Mouse (Mus musculus): ENCODE measurements around the gene Adam19. TPM values are rescaled to one million over a fixed set of nuclear protein-coding genes. Genes with fewer than 3 reads are reported as not detected.

The Adam19 gene
- polyA plus RNA-seq, 1 experiment = 0.07 TPM

GRCm38 (mm10) chr11:46188283-46188682, 132.5 kb downstream of the Adam19 start:
- no peaks in the 10 kb centered on the region for H3K9me3 ChIP-seq (ENCODE audit: control insufficient read depth, low read length)
- no peaks in the 10 kb centered on the region for H3K4me1 ChIP-seq (ENCODE audit: control insufficient read depth)
- H3K27me3 ChIP-seq (ENCODE audit: control insufficient read depth) = no peaks in the 10 kb centered on the region
- no peaks in the 10 kb centered on the region for H3K36me3 ChIP-seq (ENCODE audit: control insufficient read depth)
- no peak overlapping the region for H3K4me3 ChIP-seq (replicated peaks)
- no peak for TF ChIP-seq GATA1 (IDR thresholded peaks at IDR 0.05; ENCODE audit: low read length)
- no peak for TF ChIP-seq TAL1 (IDR thresholded peaks at IDR 0.05; ENCODE audit: low read length)

- no peaks in the 10 kb centered on the region for H3K4me1 ChIP-seq (ENCODE audit: control insufficient read depth)
- no peaks in the 10 kb centered on the region for H3K27me3 ChIP-seq (ENCODE audit: control insufficient read depth)
- TF ChIP-seq GATA1 (IDR thresholded peaks at IDR 0.05; ENCODE audit: low read length) (no peak), TAL1 (IDR thresholded peaks at IDR 0.05; ENCODE audit: low read length) (no peak)
- no peaks in the 10 kb centered on the region for H3K9me3 ChIP-seq (ENCODE audit: control insufficient read depth, low read length)
- no peak overlapping the region for H3K4me3 ChIP-seq (replicated peaks)
- no peaks in the 10 kb centered on the region for H3K36me3 ChIP-seq (ENCODE audit: control insufficient read depth)
These were observed 138.4 kb downstream of the Adam19 start for GRCm38 (mm10) chr11:46194175-46194574.

Other genes starting within 250 kb of the Adam19 start
- 1.7 and 2.0 TPM in 2 replicates for gene Clint1, start 203.9 kb upstream of the Adam19 start, polyA plus RNA-seq (2012)
- 1.0 and 1.2 TPM in 2 replicates for gene Lsm11, start 111.1 kb upstream of the Adam19 start, polyA plus RNA-seq (2012)
- 0.18 and 0.53 TPM in 2 replicates for gene Thg1l, start 100.5 kb upstream of the Adam19 start, polyA plus RNA-seq (2012)
- not detected in 2 replicates for gene Sox30, start 75.7 kb upstream of the Adam19 start, polyA plus RNA-seq (2012)
- 0.06 and 0.12 TPM in 2 replicates for gene Gm12166, start 3.7 kb upstream of the Adam19 start, polyA plus RNA-seq (2012)
- not detected in 2 replicates for gene Nipal4, start 110.5 kb downstream of the Adam19 start, polyA plus RNA-seq (2012)
- gene Fndc9, start 179.5 kb downstream of the Adam19 start, polyA plus RNA-seq (2012) = not detected in 2 replicates